Mouse (Mus musculus): ENCODE measurements at regions not wholly inside any gene's neighbourhood (a gene's known extent, or its start where the extent isn't known, plus 50 kb on each side); places are given as distances from the start of the nearest gene placed in this dataset.

DNA sequence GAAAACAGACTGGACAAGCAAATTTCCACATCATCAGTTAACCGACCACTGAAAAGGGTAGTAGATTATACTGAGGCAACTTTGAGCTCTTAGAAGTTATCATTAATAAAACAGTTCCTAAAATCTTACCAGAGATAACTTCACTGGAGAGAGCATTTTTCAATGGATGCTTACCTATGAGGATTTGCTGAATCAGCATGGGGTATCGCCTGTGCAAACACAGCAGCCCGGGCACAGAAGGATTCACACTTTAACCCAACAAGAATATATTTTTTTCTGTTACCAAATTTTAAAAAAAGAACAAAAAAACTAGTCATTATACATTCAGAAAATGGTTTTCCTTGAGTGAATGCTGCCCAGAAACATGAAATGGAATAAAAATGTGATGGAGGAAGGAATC, 2742.0 kb upstream of the 5930422O12Rik start:
- Histone ChIP-seq H3K9me3 (replicated peaks) (no peaks in the 10 kb centered on the region), H3K4me1 (no peaks in the 10 kb centered on the region), H3K9ac (replicated peaks) (no peak overlapping the region), H3K4me2 (no peak overlapping the region), H3K36me3 (no peaks in the 10 kb centered on the region), H3K27me3 (replicated peaks) (no peaks in the 10 kb centered on the region), H3K4me3 (replicated peaks) (no peak overlapping the region), H3K27ac (replicated peaks) (no peak overlapping the region)
- ATAC-seq (ENCODE audit: low FRiP score), result no peak
- WGBS, result 95% methylated on average over 3 of the region's 3 CpGs

DNA sequence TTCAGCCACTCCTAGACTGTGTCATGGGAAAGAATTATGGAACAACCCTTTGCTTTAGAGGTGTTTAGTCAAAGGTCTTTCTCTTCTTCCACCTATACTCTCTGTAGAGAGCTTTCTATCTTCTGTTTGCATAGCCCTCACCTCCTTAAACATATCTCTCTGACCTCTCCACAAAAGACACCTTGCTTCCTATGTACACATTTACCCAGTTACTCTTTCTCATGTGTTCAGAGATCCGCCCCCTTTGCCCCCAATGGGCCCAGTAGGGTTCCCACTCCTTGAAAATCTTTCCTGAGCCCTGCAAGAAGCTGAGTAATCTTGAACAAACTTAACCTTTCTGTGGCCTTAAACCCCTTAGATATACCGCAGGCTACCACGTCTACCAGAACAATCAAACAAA, 2734.4 kb upstream of the 5930422O12Rik start:
- no peaks in the 10 kb centered on the region for H3K27me3 ChIP-seq (replicated peaks)
- H3K4me3 ChIP-seq (replicated peaks), result no peak overlapping the region
- WGBS, result 84% methylated on average over 3 of the region's 3 CpGs
- H3K9me3 ChIP-seq (replicated peaks), result no peaks in the 10 kb centered on the region
- H3K9ac ChIP-seq (replicated peaks), result no peak overlapping the region
- ATAC-seq (ENCODE audit: low FRiP score), result no peak
- no peak overlapping the region for H3K4me2 ChIP-seq
- no peak overlapping the region for H3K27ac ChIP-seq (replicated peaks)
- no peaks in the 10 kb centered on the region for H3K36me3 ChIP-seq
- H3K4me1 ChIP-seq, result no peaks in the 10 kb centered on the region

- 95% methylated on average over 1 of the region's 1 CpGs for WGBS
- Histone ChIP-seq H3K9ac (replicated peaks) (no peak overlapping the region), H3K27ac (replicated peaks) (no peak overlapping the region), H3K4me3 (replicated peaks) (no peak overlapping the region), H3K9me3 (replicated peaks) (no peaks in the 10 kb centered on the region), H3K4me2 (no peak overlapping the region), H3K36me3 (no peaks in the 10 kb centered on the region), H3K4me1 (no peaks in the 10 kb centered on the region), H3K27me3 (replicated peaks) (no peaks in the 10 kb centered on the region)
- ATAC-seq (ENCODE audit: low FRiP score), result no peak
Observed at GRCm38 (mm10) chr8:30716643-30717042, 2711.9 kb upstream of the 5930422O12Rik start.

- H3K9me3 ChIP-seq (replicated peaks), result no peaks in the 10 kb centered on the region
- no peak overlapping the region for H3K9ac ChIP-seq (replicated peaks)
- H3K36me3 ChIP-seq, result no peaks in the 10 kb centered on the region
- no peak for ATAC-seq (ENCODE audit: low FRiP score)
- no peak overlapping the region for H3K27ac ChIP-seq (replicated peaks)
- 0 out of 2 replicates have a peak, but pooled peaks cover 2% of the 10 kb centered on the region for H3K4me1 ChIP-seq
- no peak overlapping the region for H3K4me3 ChIP-seq (replicated peaks)
- no peak overlapping the region for H3K4me2 ChIP-seq
- H3K27me3 ChIP-seq (replicated peaks), result no peaks in the 10 kb centered on the region
Observed at GRCm38 (mm10) chr8:30730366-30730765, 2698.1 kb upstream of the 5930422O12Rik start.

DNA sequence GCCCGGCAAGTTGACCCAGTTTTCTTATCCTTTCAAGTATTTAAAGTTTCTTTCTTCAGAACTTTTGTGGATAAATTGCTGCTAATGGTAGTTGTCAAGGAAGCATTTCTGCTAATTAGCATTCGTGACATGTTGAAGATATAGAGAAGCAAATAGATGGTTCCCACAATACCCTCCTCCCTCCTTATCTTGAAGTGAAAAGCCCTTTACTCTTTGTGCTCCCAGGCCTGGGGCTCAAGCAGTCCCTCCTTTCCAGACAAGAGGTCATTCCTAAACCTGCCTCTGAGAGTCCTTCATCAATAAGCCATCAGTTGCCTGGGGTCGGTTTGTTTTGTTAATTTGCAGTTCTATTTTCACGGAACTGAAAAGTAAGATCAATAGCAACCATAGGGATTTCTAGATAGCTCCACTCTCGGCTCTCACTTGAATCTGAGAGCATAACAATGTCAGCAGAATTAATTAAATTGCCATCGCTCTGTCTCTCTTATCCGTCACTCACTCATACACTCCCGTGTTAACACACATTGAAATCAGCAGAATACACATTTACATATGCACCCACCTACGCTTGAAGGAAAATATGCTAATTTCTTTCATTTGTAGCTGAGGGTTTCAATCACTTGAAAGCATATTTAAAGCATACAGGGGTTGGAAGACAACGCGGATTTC, 2695.8 kb upstream of the 5930422O12Rik start:
- H3K27ac ChIP-seq (replicated peaks), result no peak overlapping the region
- no peak overlapping the region for H3K9ac ChIP-seq (replicated peaks)
- 0 out of 2 replicates have a peak, but pooled peaks cover 2% of the 10 kb centered on the region for H3K4me1 ChIP-seq
- H3K4me2 ChIP-seq, result no peak overlapping the region
- H3K4me3 ChIP-seq (replicated peaks), result no peak overlapping the region
- H3K36me3 ChIP-seq, result no peaks in the 10 kb centered on the region
- no peak for ATAC-seq (ENCODE audit: low FRiP score)
- WGBS, result 62% methylated on average over 11 of the region's 11 CpGs
- no peaks in the 10 kb centered on the region for H3K9me3 ChIP-seq (replicated peaks)
- H3K27me3 ChIP-seq (replicated peaks), result no peaks in the 10 kb centered on the region

GRCm38 (mm10) chr8:30733385-30733784, 2695.1 kb upstream of the 5930422O12Rik start:
- H3K4me2 ChIP-seq, result no peak overlapping the region
- WGBS, result 83% methylated on average over 6 of the region's 6 CpGs
- H3K4me3 ChIP-seq (replicated peaks), result no peak overlapping the region
- no peaks in the 10 kb centered on the region for H3K27me3 ChIP-seq (replicated peaks)
- no peak overlapping the region for H3K9ac ChIP-seq (replicated peaks)
- ATAC-seq (ENCODE audit: low FRiP score), result no peak
- 0 out of 2 replicates have a peak, but pooled peaks cover 2% of the 10 kb centered on the region for H3K4me1 ChIP-seq
- H3K27ac ChIP-seq (replicated peaks), result no peak overlapping the region
- no peaks in the 10 kb centered on the region for H3K9me3 ChIP-seq (replicated peaks)
- no peaks in the 10 kb centered on the region for H3K36me3 ChIP-seq

DNA sequence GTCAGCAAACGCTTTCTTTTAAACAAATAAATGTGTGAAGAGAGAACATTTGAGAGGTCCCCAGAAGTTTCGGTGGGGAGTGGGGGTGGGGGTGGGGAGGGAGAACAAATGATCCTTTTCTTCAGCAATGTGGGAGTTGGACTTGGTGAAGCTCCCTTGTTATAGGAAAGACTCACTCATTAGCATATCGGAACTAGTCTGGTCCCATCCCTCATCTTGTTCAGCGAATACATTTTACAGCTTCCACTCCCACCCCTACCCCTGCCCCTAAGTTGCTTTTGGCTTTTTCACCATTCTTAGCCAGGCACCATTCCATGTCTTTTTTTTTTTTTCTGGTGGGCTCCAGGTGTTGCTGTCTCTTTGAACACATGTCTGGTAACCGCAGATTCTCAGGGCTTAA, 2693.2 kb upstream of the 5930422O12Rik start:
- H3K9ac ChIP-seq (replicated peaks), result no peak overlapping the region
- no peaks in the 10 kb centered on the region for H3K36me3 ChIP-seq
- no peak overlapping the region for H3K4me3 ChIP-seq (replicated peaks)
- H3K4me2 ChIP-seq, result no peak overlapping the region
- no peaks in the 10 kb centered on the region for H3K9me3 ChIP-seq (replicated peaks)
- 59% methylated on average over 5 of the region's 5 CpGs for WGBS
- no peaks in the 10 kb centered on the region for H3K27me3 ChIP-seq (replicated peaks)
- H3K27ac ChIP-seq (replicated peaks), result no peak overlapping the region
- no peak for ATAC-seq (ENCODE audit: low FRiP score)
- 0 out of 2 replicates have a peak, but pooled peaks cover 2% of the 10 kb centered on the region for H3K4me1 ChIP-seq

GRCm38 (mm10) chr8:30735740-30736139, 2692.8 kb upstream of the 5930422O12Rik start:
- Histone ChIP-seq H3K4me3 (replicated peaks) (no peak overlapping the region), H3K9me3 (replicated peaks) (no peaks in the 10 kb centered on the region), H3K27ac (replicated peaks) (no peak overlapping the region), H3K4me2 (no peak overlapping the region), H3K9ac (replicated peaks) (no peak overlapping the region), H3K36me3 (no peaks in the 10 kb centered on the region), H3K4me1 (0 out of 2 replicates have a peak, but pooled peaks cover 2% of the 10 kb centered on the region), H3K27me3 (replicated peaks) (no peaks in the 10 kb centered on the region)
- 77% methylated on average over 10 of the region's 10 CpGs for WGBS
- ATAC-seq (ENCODE audit: low FRiP score), result no peak

- no peak overlapping the region for H3K9ac ChIP-seq (replicated peaks)
- H3K4me1 ChIP-seq, result no peaks in the 10 kb centered on the region
- no peaks in the 10 kb centered on the region for H3K36me3 ChIP-seq
- H3K4me2 ChIP-seq, result no peak overlapping the region
- no peaks in the 10 kb centered on the region for H3K27me3 ChIP-seq (replicated peaks)
- no peak overlapping the region for H3K27ac ChIP-seq (replicated peaks)
- ATAC-seq (ENCODE audit: low FRiP score), result no peak
- H3K9me3 ChIP-seq (replicated peaks), result no peaks in the 10 kb centered on the region
- WGBS, result 71% methylated on average over 3 of the region's 3 CpGs
- H3K4me3 ChIP-seq (replicated peaks), result no peak overlapping the region
Observed at GRCm38 (mm10) chr8:30746874-30747273, 2681.6 kb upstream of the 5930422O12Rik start.

All from neural tube, embryonic 15.5 days (tissue).